16 mouse cellular contexts compared by ENCODE assay signal in genomic region chr1:73251911-73252356, GRCm38 (mm10).
DNase-seq lines count a peak whose midpoint lies in the region; ATAC-seq and TF ChIP-seq lines count a peak whose summit lies in the region.
"Had no signal": no experiment of that assay in that cellular context is flagged by ENCODE, and none has a peak within 500 bp of the region (broad histone marks: within the 10 kb centered on the region; RNA-seq: fewer than 3 reads in every experiment).

No protein-coding gene starts in this region.

- H3K9me3 ChIP-seq in lung, postnatal 0 days (ENCODE audit: low read length): no peaks in the 10 kb centered on the region
- no peaks in the 10 kb centered on the region for H3K9me3 ChIP-seq in embryonic facial prominence, embryonic 13.5 days
- no peaks in the 10 kb centered on the region for H3K9me3 ChIP-seq in limb, embryonic 14.5 days (ENCODE audit: control insufficient read depth, low read length)
- H3K9me3 ChIP-seq: forebrain, embryonic 12.5 days; liver, embryonic 13.5 days had no signal

- no peak overlapping the region for H3K9ac ChIP-seq in lung, postnatal 0 days (replicated peaks; ENCODE audit: low read depth)
- H3K9ac ChIP-seq in embryonic facial prominence, embryonic 13.5 days: no peak overlapping the region
- H3K9ac ChIP-seq in limb, embryonic 14.5 days (ENCODE audit: low read depth, low read length, severe bottlenecking): no peak overlapping the region
- H3K9ac ChIP-seq: forebrain, embryonic 12.5 days; liver, embryonic 13.5 days had no signal

- WGBS in lung, postnatal 0 days: 46% methylated on average over 12 of the region's 12 CpGs
- 59% methylated on average over 12 of the region's 12 CpGs for WGBS in lung, adult 2 months
- WGBS in embryonic facial prominence, embryonic 13.5 days: 8% methylated on average over 12 of the region's 12 CpGs
- 12% methylated on average over 12 of the region's 12 CpGs for WGBS in limb, embryonic 14.5 days

- no peak overlapping the region for H3K4me3 ChIP-seq in lung, postnatal 0 days (ENCODE audit: low read depth, low read length)
- no peak overlapping the region for H3K4me3 ChIP-seq in lung, adult 2 months (replicated peaks; ENCODE audit: extremely low read depth, low read depth, low read length)
- no peak overlapping the region; the same call in 1 of the 2 replicates for H3K4me3 ChIP-seq in embryonic facial prominence, embryonic 13.5 days
- H3K4me3 ChIP-seq in limb, embryonic 14.5 days (replicated peaks; ENCODE audit: low read length): no peak overlapping the region
- H3K4me3 ChIP-seq: forebrain, embryonic 12.5 days; gastrocnemius, adult 2 months; liver, embryonic 13.5 days had no signal

- H3K27ac ChIP-seq in lung, postnatal 0 days (ENCODE audit: low read length): no peak overlapping the region
- H3K27ac ChIP-seq in embryonic facial prominence, embryonic 13.5 days: peak overlapping the region; percentile 66; the same call in 1 of the 2 replicates
- H3K27ac ChIP-seq in limb, embryonic 14.5 days (replicated peaks; ENCODE audit: low read depth, low read length): peak overlapping the region; percentile 5; the same call in 1 of the 2 replicates
- H3K27ac ChIP-seq: forebrain, embryonic 12.5 days; gastrocnemius, adult 2 months; liver, embryonic 13.5 days had no signal

- no peaks in the 10 kb centered on the region for H3K27me3 ChIP-seq in lung, postnatal 0 days (replicated peaks; ENCODE audit: insufficient read depth, low read length)
- 0 out of 2 replicates have a peak, but pooled peaks cover 7% of the 10 kb centered on the region for H3K27me3 ChIP-seq in embryonic facial prominence, embryonic 13.5 days
- no peaks in the 10 kb centered on the region for H3K27me3 ChIP-seq in limb, embryonic 14.5 days (ENCODE audit: control insufficient read depth, insufficient read depth, low read length)
- H3K27me3 ChIP-seq: forebrain, embryonic 12.5 days; liver, embryonic 13.5 days had no signal

- DNase-seq in lung, postnatal 0 days (ENCODE audit: low spot score): peak; percentile 68
- DNase-seq in lung, adult 2 months: no peak
- peak; percentile 70 for DNase-seq in embryo, embryonic 11 days
- peak; percentile 54 for DNase-seq in limb, embryonic 14.5 days (ENCODE audit: low spot score)
- no peak for DNase-seq in spleen, postnatal 4 days (ENCODE audit: low spot score in 2 of 2)
- DNase-seq in kidney, postnatal 14 days: no peak
- no peak for DNase-seq in gastrocnemius, adult 18-20 months (ENCODE audit: low spot score)
- DNase-seq: cerebellum, postnatal 25 days; gastrocnemius, adult 2 months; kidney, adult 2 months; liver, embryonic 13.5 days; thymus, postnatal 4 days had no signal

- no peak for TF ChIP-seq CTCF in lung, postnatal 0 days (IDR thresholded peaks at IDR 0.05)
- TF ChIP-seq CTCF in lung, adult 2 months (IDR thresholded peaks at IDR 0.05; ENCODE audit: insufficient read depth, low read length): no peak

- TF ChIP-seq POLR2A in lung, adult 2 months (IDR thresholded peaks at IDR 0.05; ENCODE audit: borderline replicate concordance, extremely low read depth, low read depth, low read length): no peak
- no peak for TF ChIP-seq POLR2A in limb, embryonic 14.5 days (IDR thresholded peaks at IDR 0.05; ENCODE audit: borderline replicate concordance, extremely low read depth, insufficient read depth, insufficient read length)

- peak; percentile 87 for ATAC-seq in lung, postnatal 0 days
- ATAC-seq in embryonic facial prominence, embryonic 13.5 days (ENCODE audit: insufficient number of reproducible peaks, insufficient read depth, low FRiP score, low TSS enrichment, low read depth): peak; percentile 86
- peak; percentile 73 for ATAC-seq in limb, embryonic 14.5 days (ENCODE audit: low FRiP score, low read depth)
- ATAC-seq: CD4-positive, CD25-positive, alpha-beta regulatory T cell, adult 4 months had no signal

- H3K4me2 ChIP-seq in lung, postnatal 0 days (replicated peaks; ENCODE audit: low read depth, low read length): no peak overlapping the region; the same call in 1 of the 2 replicates
- peak overlapping the region; percentile 44 for H3K4me2 ChIP-seq in embryonic facial prominence, embryonic 13.5 days
- peak overlapping the region; percentile 31; the same call in 1 of the 2 replicates for H3K4me2 ChIP-seq in limb, embryonic 14.5 days (replicated peaks; ENCODE audit: low read depth, low read length, severe bottlenecking)
- H3K4me2 ChIP-seq: forebrain, embryonic 12.5 days; heart, embryonic 11.5 days; liver, embryonic 13.5 days had no signal

- TF ChIP-seq EP300 in lung, postnatal 0 days (IDR thresholded peaks at IDR 0.05): no peak

- H3K36me3 ChIP-seq in lung, postnatal 0 days (ENCODE audit: insufficient read depth, low read length): no peaks in the 10 kb centered on the region
- H3K36me3 ChIP-seq in embryonic facial prominence, embryonic 13.5 days: no peaks in the 10 kb centered on the region
- no peaks in the 10 kb centered on the region for H3K36me3 ChIP-seq in limb, embryonic 14.5 days (ENCODE audit: control insufficient read depth, insufficient read depth, low read length)
- H3K36me3 ChIP-seq: forebrain, embryonic 12.5 days; liver, embryonic 13.5 days had no signal

- H3K4me1 ChIP-seq in lung, postnatal 0 days (ENCODE audit: insufficient read depth, low read depth, low read length): no peaks in the 10 kb centered on the region
- no peaks in the 10 kb centered on the region for H3K4me1 ChIP-seq in lung, adult 2 months (ENCODE audit: control insufficient read depth, insufficient read depth, low read length)
- H3K4me1 ChIP-seq in embryonic facial prominence, embryonic 13.5 days: peaks cover 23% of the 10 kb centered on the region
- H3K4me1 ChIP-seq in limb, embryonic 14.5 days (ENCODE audit: control insufficient read depth, insufficient read depth, low read length): peaks cover 8% of the 10 kb centered on the region; the same call in 1 of the 2 replicates
- H3K4me1 ChIP-seq: forebrain, embryonic 12.5 days; liver, embryonic 13.5 days had no signal

Comparison
In these comparisons a context has a peak if more than half of its experiments do, and no peak if none do; other contexts are left out.
1. DNase-seq: peak in lung, postnatal 0 days (single experiment), embryo, embryonic 11 days (single experiment) and limb, embryonic 14.5 days (single experiment); none in lung, adult 2 months (single experiment), spleen, postnatal 4 days (0 of 2), kidney, postnatal 14 days (single experiment) and gastrocnemius, adult 18-20 months (single experiment).
2. Peak in every context shown above with its lines, with median percentiles within 50 percentile points of each other: ATAC-seq.